Mouse (Mus musculus) liver, embryonic 13.5 days (tissue): Measurements from ENCODE around the gene Sub1. TPM values are rescaled to one million over a fixed set of nuclear protein-coding genes. Genes with fewer than 3 reads are reported as not detected.

Source experiments
- ATAC-seq: fragments of 200-750 bp; cut with Nextera tagmentation; 2 replicates; pipeline ENCODE4 v1.8.0; 2017; ENCODE audit warnings: low read depth, mild to moderate bottlenecking, moderate number of reproducible peaks, moderate library complexity
- DNase-seq: peaks from one replicate; pipeline ENCODE4 v3.0.0; 2022
- H3K27ac ChIP-seq: fragments of 300-500 bp; sonication (generic); 2 replicates; pipeline ENCODE4 v1.5.1; 2015; ENCODE audit warnings: moderate library complexity, mild to moderate bottlenecking, inconsistent platforms
- H3K27me3 ChIP-seq: fragments of 300-500 bp; sonication (generic); 2 replicates; pipeline ENCODE4 v1.6.1; 2015; ENCODE audit warnings: mild to moderate bottlenecking, inconsistent platforms
- H3K36me3 ChIP-seq: fragments of 300-500 bp; sonication (generic); 2 replicates; pipeline ENCODE4 v1.6.1; 2015; ENCODE audit warnings: mild to moderate bottlenecking, inconsistent platforms
- H3K4me1 ChIP-seq: fragments of 300-500 bp; sonication (generic); replicated peaks from 2 replicates; pipeline ENCODE4 v1.6.1; 2015; ENCODE audit warnings: inconsistent platforms
- H3K4me2 ChIP-seq: fragments of 300-500 bp; sonication (generic); 2 replicates; pipeline ENCODE4 v1.6.1; 2015; ENCODE audit warnings: inconsistent platforms, mild to moderate bottlenecking, moderate library complexity
- H3K4me3 ChIP-seq: fragments of 300-500 bp; sonication (generic); replicated peaks from 2 replicates; pipeline ENCODE4 v1.5.1; 2015; ENCODE audit warnings: mild to moderate bottlenecking, inconsistent platforms
- H3K9ac ChIP-seq: fragments of 300-500 bp; sonication (generic); 2 replicates; pipeline ENCODE4 v1.6.1; 2015; ENCODE audit warnings: mild to moderate bottlenecking, inconsistent platforms
- H3K9me3 ChIP-seq: fragments of 300-500 bp; sonication (generic); replicated peaks from 2 replicates; pipeline ENCODE4 v1.6.1; 2016; ENCODE audit warnings: inconsistent platforms
- WGBS: fragments of 180-500 bp; shearing (Covaris S2); methylation state at CpG from one replicate; pipeline ENCODE4 v1.1.7; 2015; ENCODE audit not compliant: insufficient replicate concordance; 5-methylcytosine and 5-hydroxymethylcytosine counted together
- polyA plus RNA-seq: library from polyadenylated mRNA; unstranded; fragments of >200 nt; fragmentation: Nextera tagmentation; extraction: Ambion mirVana; gene quantifications from 2 replicates; pipeline ENCODE4 v1.2.1, GENCODE M21; 2015

Sub1 gene
- polyA plus RNA-seq, 1 experiment from 2014 or later: 383 TPM

GRCm38 (mm10) chr15:11963791-11964525 is 32.8 kb downstream of the Sub1 start:
- DNase-seq: no peak

GRCm38 (mm10) chr15:11959716-11960115 is 37.1 kb downstream of the Sub1 start:
- H3K27ac ChIP-seq: no peak overlapping the region
- no peak overlapping the region for H3K9ac ChIP-seq
- no peaks in the 10 kb centered on the region for H3K27me3 ChIP-seq
- no peak overlapping the region for H3K4me2 ChIP-seq
- no peaks in the 10 kb centered on the region for H3K9me3 ChIP-seq
- no peak overlapping the region for H3K4me3 ChIP-seq
- no peaks in the 10 kb centered on the region for H3K4me1 ChIP-seq
- 59% methylated on average over 3 of the region's 3 CpGs for WGBS
- no peak for DNase-seq
- no peak for ATAC-seq
- H3K36me3 ChIP-seq: no peaks in the 10 kb centered on the region

More at GRCm38 (mm10) chr15:11963791-11964525, 32.8 kb downstream of the Sub1 start:
- no peak for ATAC-seq
- Histone ChIP-seq H3K4me2 (no peak overlapping the region), H3K9me3 (no peaks in the 10 kb centered on the region), H3K4me1 (no peaks in the 10 kb centered on the region), H3K36me3 (no peaks in the 10 kb centered on the region), H3K27ac (no peak overlapping the region), H3K4me3 (no peak overlapping the region), H3K9ac (no peak overlapping the region), H3K27me3 (no peaks in the 10 kb centered on the region)
- WGBS: 67% methylated on average over 11 of the region's 11 CpGs

GRCm38 (mm10) chr15:11956129-11956528 is 40.7 kb downstream of the Sub1 start:
- DNase-seq (no peak), ATAC-seq (no peak)
- Histone ChIP-seq H3K36me3 (no peaks in the 10 kb centered on the region), H3K4me3 (no peak overlapping the region), H3K27ac (no peak overlapping the region), H3K27me3 (no peaks in the 10 kb centered on the region), H3K4me1 (no peaks in the 10 kb centered on the region), H3K4me2 (no peak overlapping the region), H3K9me3 (no peaks in the 10 kb centered on the region), H3K9ac (no peak overlapping the region)
- WGBS: 66% methylated on average over 7 of the region's 7 CpGs

- H3K27me3 ChIP-seq: no peaks in the 10 kb centered on the region
- DNase-seq (no peak), ATAC-seq (no peak)
- H3K36me3 ChIP-seq: no peaks in the 10 kb centered on the region
- no peaks in the 10 kb centered on the region for H3K9me3 ChIP-seq
- no peak overlapping the region for H3K27ac ChIP-seq
- no peak overlapping the region for H3K4me2 ChIP-seq
- no peak overlapping the region for H3K9ac ChIP-seq
- no peak overlapping the region for H3K4me3 ChIP-seq
- no peaks in the 10 kb centered on the region for H3K4me1 ChIP-seq
- 40% methylated on average over 4 of the region's 4 CpGs for WGBS
These were observed 42.6 kb downstream of the Sub1 start for GRCm38 (mm10) chr15:11954190-11954589.

- H3K4me2 ChIP-seq: no peak overlapping the region
- 50% methylated on average over 3 of the region's 3 CpGs for WGBS
- H3K27ac ChIP-seq: no peak overlapping the region
- H3K36me3 ChIP-seq: no peaks in the 10 kb centered on the region
- no peak overlapping the region for H3K9ac ChIP-seq
- H3K4me1 ChIP-seq: no peaks in the 10 kb centered on the region
- no peaks in the 10 kb centered on the region for H3K27me3 ChIP-seq
- H3K4me3 ChIP-seq: no peak overlapping the region
- DNase-seq (no peak), ATAC-seq (no peak)
- no peaks in the 10 kb centered on the region for H3K9me3 ChIP-seq
These were observed 44.6 kb downstream of the Sub1 start for GRCm38 (mm10) chr15:11952159-11952558.

GRCm38 (mm10) chr15:11951181-11951580 is 45.6 kb downstream of the Sub1 start:
- H3K36me3 ChIP-seq: no peaks in the 10 kb centered on the region
- H3K4me2 ChIP-seq: no peak overlapping the region
- H3K27me3 ChIP-seq: no peaks in the 10 kb centered on the region
- H3K4me3 ChIP-seq: no peak overlapping the region
- H3K9ac ChIP-seq: no peak overlapping the region
- 84% methylated on average over 7 of the region's 7 CpGs for WGBS
- DNase-seq (no peak), ATAC-seq (no peak)
- H3K9me3 ChIP-seq: no peaks in the 10 kb centered on the region
- H3K4me1 ChIP-seq: no peaks in the 10 kb centered on the region
- H3K27ac ChIP-seq: no peak overlapping the region

GRCm38 (mm10) chr15:11950144-11950543 is 46.6 kb downstream of the Sub1 start:
- no peak overlapping the region for H3K4me3 ChIP-seq
- 78% methylated on average over 10 of the region's 10 CpGs for WGBS
- no peaks in the 10 kb centered on the region for H3K9me3 ChIP-seq
- no peaks in the 10 kb centered on the region for H3K4me1 ChIP-seq
- H3K9ac ChIP-seq: no peak overlapping the region
- H3K27me3 ChIP-seq: no peaks in the 10 kb centered on the region
- ATAC-seq: no peak
- no peaks in the 10 kb centered on the region for H3K36me3 ChIP-seq
- H3K4me2 ChIP-seq: no peak overlapping the region
- no peak overlapping the region for H3K27ac ChIP-seq
- DNase-seq: no peak

GRCm38 (mm10) chr15:11949490-11949889 is 47.3 kb downstream of the Sub1 start:
- WGBS: 69% methylated on average over 3 of the region's 3 CpGs
- Histone ChIP-seq H3K4me1 (no peaks in the 10 kb centered on the region), H3K4me3 (no peak overlapping the region), H3K27ac (no peak overlapping the region), H3K9me3 (no peaks in the 10 kb centered on the region), H3K27me3 (no peaks in the 10 kb centered on the region), H3K36me3 (no peaks in the 10 kb centered on the region), H3K9ac (no peak overlapping the region), H3K4me2 (no peak overlapping the region)
- no peak for ATAC-seq
- no peak for DNase-seq

- no peaks in the 10 kb centered on the region for H3K4me1 ChIP-seq
- DNase-seq (no peak), ATAC-seq (no peak)
- no peak overlapping the region for H3K27ac ChIP-seq
- H3K4me3 ChIP-seq: no peak overlapping the region
- H3K9me3 ChIP-seq: no peaks in the 10 kb centered on the region
- WGBS: 68% methylated on average over 5 of the region's 5 CpGs
- no peaks in the 10 kb centered on the region for H3K27me3 ChIP-seq
- no peak overlapping the region for H3K4me2 ChIP-seq
- H3K9ac ChIP-seq: no peak overlapping the region
- no peaks in the 10 kb centered on the region for H3K36me3 ChIP-seq
These were observed 55.9 kb downstream of the Sub1 start for GRCm38 (mm10) chr15:11940855-11941254.

Other genes with a start within 250 kb of the Sub1 start
- 3.2 and 3.4 TPM in 2 replicates for gene Npr3, start 89.7 kb downstream of the Sub1 start, polyA plus RNA-seq
- gene Zfr, start 120.8 kb upstream of the Sub1 start, polyA plus RNA-seq: 42.1 and 43.6 TPM in 2 replicates
- 6.3 and 8.2 TPM in 2 replicates for gene Mtmr12, start 208.0 kb upstream of the Sub1 start, polyA plus RNA-seq